Mouse (Mus musculus): ENCODE results near the gene Tmem30c. TPM values are rescaled to one million over a fixed set of nuclear protein-coding genes. Genes with fewer than 3 reads are reported as not detected.

Tmem30c gene
- total RNA-seq, 2 experiments from 2014 or later, result 0.33 TPM; not detected in 1

DNA sequence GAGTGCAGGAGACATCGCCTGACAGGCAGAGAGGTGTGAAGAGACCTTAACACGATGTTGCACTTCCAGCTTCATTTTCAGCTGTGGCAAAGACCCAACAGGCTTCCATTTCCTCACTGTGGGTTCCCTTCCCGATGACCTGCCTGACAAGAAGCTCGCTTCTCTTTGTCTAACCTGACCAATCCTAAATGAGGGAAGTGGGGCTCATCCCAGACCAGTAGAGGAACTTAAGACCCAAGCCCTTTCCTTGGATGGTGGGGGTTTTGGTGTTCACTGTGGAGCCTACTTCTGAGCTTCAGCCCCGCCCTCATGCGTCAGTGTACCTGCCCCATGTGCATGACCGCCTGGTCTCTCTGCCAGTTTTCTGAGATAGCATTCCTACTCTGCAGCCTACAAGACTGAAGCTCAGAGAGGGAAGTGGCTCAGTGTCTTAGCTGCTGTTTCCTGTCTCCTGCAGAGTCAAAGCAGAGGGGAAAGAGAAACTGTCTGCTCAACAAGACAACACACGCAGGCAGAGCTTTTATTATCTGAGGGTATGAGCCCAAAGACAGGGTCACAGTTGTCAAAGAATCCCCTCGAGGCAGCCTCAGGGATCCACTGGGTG, 8.9 kb upstream of the Tmem30c start:
- no peak for DNase-seq (ENCODE audit: low spot score in 2 of 2)

DNA sequence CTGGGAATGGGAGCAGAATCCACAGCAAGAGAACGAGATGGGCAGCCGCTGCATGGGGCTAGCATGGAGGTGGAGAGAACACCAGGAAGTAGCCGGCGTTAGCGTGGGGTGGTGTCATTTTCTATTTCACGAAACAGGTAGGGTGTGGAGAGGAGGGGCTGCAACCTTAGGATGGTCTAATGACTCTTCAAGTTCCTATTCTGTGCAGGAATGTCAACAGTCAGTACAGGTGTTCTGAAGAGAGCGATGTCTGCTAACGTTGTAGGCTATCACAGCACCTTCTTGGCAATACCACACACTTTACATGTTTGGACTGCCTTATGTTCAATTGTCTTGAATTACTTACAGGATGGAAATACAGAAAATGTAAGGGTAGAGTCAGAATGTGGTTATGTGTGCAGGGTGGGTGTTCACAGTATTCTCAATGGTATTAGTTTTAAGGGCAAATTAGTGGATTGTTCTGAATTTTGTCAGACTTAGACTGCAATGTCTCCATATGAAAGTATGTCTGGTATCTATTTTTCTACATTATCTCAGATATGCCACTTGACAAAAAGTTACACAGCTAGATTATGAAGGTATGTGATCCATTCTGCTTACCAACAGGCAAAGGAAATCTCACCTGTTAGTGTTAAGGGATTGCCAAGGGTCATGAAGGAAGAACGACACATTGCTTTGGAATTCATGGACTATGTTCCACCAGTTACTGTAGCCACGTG, 2.7 kb upstream of the Tmem30c start:
- no peak for DNase-seq (ENCODE audit: low spot score in 2 of 2)

DNA sequence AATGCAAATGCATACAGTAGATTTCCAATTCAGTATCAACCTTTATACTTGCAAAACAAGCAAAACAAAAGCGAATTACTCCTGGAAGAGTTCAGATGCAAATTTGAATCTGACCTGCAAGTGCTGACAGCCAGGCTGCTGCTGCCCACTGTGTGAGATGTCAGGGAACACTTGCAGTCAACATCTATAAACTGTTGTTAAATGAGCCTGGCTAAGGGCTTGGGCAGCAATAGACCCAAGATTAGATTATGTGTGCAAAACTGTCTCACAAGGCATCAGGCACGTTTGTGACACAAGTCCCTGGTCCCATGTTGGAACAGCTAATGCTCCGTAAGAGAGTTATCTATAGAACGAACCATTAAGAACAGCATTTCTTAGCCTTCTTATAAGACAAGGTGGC, 369 bp downstream of the Tmem30c start:
- no peak for DNase-seq (ENCODE audit: low spot score in 2 of 2)

GRCm38 (mm10) chr16:57291696-57292095, 969 bp downstream of the Tmem30c start:
- no peak for DNase-seq (ENCODE audit: low spot score in 2 of 2)

- no peak for DNase-seq (ENCODE audit: low spot score in 2 of 2)
Observed at GRCm38 (mm10) chr16:57281417-57281816, 11.2 kb downstream of the Tmem30c start.

- DNase-seq (ENCODE audit: low spot score in 2 of 2), result peak in 1 of 2 experiments; percentile 25
Observed at GRCm38 (mm10) chr16:57280221-57281217, 12.1 kb downstream of the Tmem30c start.

GRCm38 (mm10) chr16:57278976-57279626, 13.6 kb downstream of the Tmem30c start:
- DNase-seq (ENCODE audit: low spot score in 2 of 2), result no peak

GRCm38 (mm10) chr16:57269751-57270150, 22.9 kb downstream of the Tmem30c start:
- DNase-seq (ENCODE audit: low spot score in 2 of 2), result no peak

DNA sequence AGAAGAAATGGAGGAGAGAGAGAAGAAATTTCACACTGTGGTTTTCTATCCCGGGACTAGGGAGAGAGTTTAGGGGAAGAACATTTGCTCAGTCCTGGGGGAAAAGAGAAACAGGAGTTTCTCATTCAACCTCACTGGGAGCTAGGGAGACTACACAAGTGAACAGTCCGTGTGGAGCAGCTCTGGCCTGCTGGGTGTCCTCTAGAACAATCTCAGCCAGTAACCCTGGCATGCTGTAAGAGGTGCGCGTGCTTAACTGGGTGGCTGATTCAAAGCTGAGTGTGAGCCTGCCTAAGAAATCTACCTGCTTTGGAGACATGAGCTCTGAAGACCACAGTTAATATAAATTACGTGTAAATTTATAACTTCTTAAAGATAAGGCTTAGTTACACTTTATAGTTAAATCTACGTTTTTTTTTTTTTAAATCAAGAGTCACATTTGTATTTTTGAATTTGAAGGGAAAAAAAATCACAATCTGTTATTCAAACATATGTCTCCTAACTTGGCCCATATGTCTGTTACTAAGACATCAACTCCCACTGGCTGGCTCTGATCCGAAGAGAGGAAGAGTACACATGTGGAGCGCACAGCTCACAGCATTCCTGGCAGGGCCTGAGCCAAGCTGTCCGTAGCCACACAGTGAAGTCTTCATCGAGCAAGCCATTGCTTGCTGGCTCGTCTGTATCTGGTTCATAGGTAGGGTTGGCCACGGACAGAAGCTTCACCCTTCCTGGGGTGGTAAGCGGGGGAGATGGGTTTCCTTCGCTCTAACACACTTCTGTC, 24.4 kb downstream of the Tmem30c start:
- peak; percentile 59 to 78 for DNase-seq (ENCODE audit: low spot score in 2 of 2)

DNA sequence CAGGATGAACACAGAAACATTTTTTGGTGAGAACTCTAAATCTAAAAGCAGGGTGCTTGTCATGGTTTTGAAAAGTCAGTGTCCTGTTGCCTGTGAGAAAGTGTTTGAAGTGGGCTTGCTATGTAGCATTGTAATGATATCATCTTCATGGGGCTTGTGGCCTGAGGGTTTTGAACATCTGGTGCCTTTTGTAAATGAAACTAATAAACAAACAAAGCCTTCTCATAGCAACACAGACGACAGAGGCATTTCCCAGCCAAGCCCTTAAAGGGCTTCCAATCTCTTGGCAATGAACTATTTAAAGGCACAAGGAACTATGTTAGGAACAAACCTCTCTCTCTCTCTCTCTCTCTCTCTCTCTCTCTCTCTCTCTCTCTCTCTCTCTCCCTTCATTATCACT, 25.6 kb downstream of the Tmem30c start:
- DNase-seq (ENCODE audit: low spot score in 2 of 2), result no peak

- no peak for DNase-seq (ENCODE audit: low spot score in 2 of 2)
Observed at GRCm38 (mm10) chr16:57260152-57260551, 32.5 kb downstream of the Tmem30c start.

- no peak for DNase-seq (ENCODE audit: low spot score in 2 of 2)
Observed at GRCm38 (mm10) chr16:57259356-57260083, 33.1 kb downstream of the Tmem30c start.

DNA sequence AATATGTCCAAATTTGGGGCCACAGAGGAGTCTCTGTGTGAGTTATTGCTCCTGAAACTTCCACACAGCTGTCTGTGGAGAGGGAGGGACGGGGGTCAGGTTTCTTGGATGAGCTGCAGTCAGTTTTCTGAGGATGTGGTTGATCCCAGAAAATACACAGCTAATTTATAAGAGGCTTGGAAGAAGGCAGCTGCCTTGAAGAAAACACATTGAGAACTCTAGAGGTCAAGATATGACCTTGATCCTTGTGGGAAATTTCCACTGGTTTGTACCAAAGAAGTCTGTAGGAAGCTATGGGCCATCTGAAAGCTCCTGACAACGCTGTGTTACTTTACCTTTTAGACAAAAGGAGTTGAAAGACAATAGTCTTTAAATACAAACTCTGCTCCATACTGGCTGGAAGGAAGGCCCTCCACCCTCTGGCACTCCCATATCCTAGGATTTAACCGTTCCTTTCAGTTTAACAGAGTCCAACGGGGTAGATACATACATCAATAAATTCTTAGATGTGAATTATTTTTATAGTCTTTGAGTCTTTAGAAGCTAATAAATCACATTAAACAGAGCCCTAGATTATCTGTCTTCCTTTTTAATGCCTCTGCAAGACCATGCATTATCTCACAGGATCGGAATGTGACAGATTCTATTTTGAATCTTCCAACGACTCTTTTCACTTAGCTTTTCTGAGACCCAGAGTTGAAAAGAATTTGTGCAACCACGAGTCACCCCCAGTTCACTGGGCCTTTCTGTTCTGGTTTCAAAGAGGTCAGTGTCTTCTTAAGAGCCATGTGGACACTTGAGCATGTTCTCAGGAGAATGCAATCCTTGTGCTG, 40.9 kb downstream of the Tmem30c start:
- no peak for DNase-seq (ENCODE audit: low spot score in 2 of 2)

- no peak for DNase-seq (ENCODE audit: low spot score in 2 of 2)
Observed at GRCm38 (mm10) chr16:57250991-57251390, 41.7 kb downstream of the Tmem30c start.

- no peak for DNase-seq (ENCODE audit: low spot score in 2 of 2)
Observed at GRCm38 (mm10) chr16:57247464-57247863, 45.2 kb downstream of the Tmem30c start.

DNA sequence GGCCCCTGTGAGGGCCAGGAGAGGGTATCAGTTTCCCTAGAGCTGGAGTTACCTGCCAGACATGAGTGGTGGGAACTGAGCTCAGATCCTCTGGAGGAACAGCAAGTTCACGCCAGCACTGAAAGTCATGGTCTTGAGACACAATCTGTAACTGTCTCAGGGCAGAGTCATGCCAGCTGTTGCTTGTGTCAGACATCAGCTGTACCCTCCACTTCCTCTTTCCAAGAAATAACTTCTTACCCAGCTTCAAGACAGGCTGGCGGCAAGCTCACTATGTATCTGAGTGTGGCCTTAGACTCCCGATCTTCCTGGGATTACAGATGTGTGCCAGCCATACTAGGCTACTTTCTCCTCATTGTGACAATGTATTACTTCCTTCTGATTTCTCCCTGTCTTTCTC, 46.1 kb downstream of the Tmem30c start:
- no peak for DNase-seq (ENCODE audit: low spot score in 2 of 2)

DNA sequence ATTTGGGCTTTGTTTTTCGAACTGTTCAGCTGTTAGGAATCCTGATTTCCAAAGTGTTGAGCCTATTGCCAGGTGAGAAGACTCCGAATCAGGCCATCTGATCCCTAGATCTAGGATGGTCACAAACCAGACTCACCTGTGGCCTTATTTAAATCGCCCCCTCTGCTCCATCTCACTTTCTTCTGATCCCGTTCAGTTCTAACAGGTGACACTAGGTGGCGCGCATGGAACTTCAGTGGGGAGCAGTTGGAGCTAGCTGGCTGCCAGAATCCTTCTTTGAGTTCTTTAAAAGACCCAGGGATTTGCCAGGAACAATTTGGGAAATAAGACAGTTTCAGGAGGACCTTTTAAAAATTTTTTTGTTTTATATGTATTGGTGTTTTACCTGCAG, 48.8 kb downstream of the Tmem30c start:
- DNase-seq (ENCODE audit: low spot score in 2 of 2), result peak; percentile 83 to 89

DNA sequence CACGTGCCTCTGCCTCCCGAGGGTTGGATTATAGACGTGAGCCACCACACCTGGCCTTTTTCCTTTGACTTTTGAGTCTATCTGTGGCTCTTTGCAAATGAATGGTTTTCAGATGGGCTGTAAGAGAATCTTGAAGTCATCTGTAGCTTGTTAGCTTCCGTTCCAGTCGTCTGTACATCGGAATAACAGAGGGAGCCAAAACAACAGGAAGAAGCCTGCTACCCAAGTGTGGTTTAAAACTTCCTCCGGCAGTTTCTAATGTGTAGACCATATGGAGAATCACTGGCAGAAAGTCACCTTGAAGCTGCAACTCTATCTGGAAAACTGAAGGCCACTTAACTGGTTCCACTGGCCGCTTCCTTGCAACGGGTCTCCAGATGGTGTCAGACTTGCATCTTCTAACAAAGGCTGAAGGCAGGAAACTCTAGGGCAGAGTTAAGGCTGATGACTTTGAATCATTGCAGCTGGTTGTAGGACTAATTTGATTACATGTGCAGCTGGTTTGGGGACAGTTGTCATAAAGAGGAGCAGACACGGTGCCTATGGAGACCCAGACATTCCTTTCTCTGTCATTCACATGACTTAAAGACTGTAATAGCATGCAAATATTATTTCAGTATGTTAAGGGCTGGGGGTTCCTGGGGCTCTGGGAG, 49.3 kb downstream of the Tmem30c start:
- no peak for DNase-seq (ENCODE audit: low spot score in 2 of 2)
